Mouse (Mus musculus) T-helper 2 cell (primary cell): ENCODE data around the gene Fmc1.

Experiments
- in situ Hi-C: fragments of 300-600 bp; cut with MboI, MseI; formaldehyde crosslinking; loops from one replicate; pipeline ENCODE4 v1.15.1; 2025; ENCODE audit warnings: high pct_unique_total_duplicates

The Fmc1 gene

GRCm38 (mm10) chr6:38551989-38552635 is 18.8 kb downstream of the Fmc1 start:
- in situ Hi-C loops: no loop called here

DNA sequence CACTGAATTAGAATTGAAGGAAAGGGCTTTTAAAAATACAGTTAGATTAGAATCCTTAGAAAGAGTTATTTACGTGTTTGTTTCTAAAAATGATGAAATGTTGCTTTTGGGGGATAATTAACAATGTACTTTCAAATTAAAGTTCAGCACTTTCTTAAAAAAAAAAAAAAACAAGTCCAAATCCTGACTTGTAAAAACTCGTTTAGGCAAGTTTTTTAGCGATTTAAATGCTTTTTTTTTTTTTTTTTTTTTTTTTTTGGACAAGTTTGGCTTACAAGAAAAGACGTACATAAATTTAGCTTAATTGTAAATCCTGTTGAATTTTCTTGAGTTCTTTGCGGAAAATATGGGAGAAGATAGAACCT is 19.3 kb downstream of the Fmc1 start:
- in situ Hi-C loops: no loop called here

GRCm38 (mm10) chr6:38576096-38576495 is 42.8 kb downstream of the Fmc1 start:
- in situ Hi-C loops: no loop called here

GRCm38 (mm10) chr6:38580112-38580857 is 47.0 kb downstream of the Fmc1 start:
- in situ Hi-C loops: no loop called here

GRCm38 (mm10) chr6:38581711-38582110 is 48.4 kb downstream of the Fmc1 start:
- in situ Hi-C loops: no loop called here
